Mouse (Mus musculus): ENCODE data around the gene Eif4b.

Gene Eif4b

DNA sequence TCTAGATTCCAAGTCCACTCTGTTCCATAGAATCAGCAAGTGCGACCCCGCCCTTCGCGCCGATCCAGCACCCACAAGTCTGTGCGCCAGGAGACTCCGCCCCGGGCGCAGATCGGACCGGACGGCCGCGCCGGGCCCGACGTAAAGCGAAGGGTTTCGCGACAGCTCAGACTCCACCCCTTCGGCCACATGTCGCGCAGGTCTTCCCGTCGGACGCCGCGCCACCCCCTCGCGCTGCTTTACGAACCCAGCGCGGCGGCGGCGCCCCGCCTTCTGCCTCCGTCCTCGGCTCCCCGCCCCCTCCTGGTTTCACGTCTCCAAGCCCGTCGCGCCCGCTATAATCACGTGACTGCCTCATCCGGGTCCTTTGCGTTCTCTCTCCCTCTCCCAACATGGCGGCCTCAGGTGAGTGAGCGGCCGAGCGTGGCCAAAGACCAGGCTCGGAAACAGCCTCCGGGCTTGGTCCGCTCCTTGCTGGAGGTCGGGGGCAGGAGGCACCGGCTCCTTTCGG is at the start of gene Eif4b:
TSS of gene Eif4b (plus strand) at position 215 of the 511 bp plus-strand sequence.
- DNase-seq (ENCODE audit: low read depth, low spot score), result peak; percentile 100

DNA sequence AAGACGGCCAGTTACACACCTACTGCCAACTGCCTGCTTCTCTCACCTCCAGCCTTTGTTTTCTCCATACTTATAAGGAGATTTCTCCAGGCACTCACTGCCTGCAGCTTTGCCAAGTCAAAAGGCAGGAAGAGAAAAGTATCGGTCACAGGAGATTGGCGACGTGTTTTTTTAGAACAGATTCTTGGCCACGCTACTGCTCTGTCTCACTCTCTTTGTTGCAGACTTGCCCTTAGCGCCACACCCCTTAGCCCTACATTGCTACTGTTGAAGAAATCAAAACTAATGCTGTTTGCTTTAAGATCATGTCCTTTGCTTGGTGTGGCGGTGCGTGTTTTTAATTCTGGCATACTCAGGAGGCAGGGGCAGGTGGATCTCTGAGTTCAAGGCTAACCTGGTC is 49.7 kb upstream of the Eif4b start:
- DNase-seq (ENCODE audit: low read depth, low spot score), result no peak

DNA sequence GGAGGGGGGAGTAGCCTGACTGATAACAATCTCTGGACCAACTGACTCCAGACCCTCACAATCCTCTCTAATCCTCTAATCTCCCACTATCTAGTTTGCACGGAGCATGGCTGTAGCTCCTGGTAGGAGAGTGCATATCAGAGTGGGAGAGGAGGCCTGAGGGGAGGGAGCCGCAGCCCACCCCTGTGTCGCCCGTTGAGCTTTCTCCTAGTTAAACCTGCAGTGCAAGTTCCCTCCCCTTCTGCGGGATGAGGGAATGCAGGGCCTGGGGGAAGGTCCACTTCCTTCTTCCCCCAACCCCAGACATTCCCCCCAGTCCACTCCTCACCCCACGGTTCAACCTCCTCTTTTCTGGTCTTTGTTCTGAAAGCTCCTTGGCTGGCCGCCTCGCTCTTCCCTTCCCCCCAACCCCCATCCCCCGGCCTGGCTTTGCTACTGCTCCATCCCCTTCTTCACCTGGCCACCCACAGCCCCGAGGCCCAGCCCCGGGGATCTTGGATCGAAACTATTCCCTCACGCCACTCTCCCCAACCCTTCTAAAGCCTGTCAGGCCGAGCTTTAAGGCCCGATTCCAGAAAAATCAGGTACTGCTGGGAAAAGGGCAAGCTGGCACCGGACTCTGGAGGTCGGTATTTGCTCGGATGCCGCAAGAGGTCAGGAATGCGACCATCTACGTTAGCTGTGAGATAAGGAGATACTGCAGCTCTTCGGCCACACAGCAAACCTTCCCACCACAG is 48.3 kb upstream of the Eif4b start:
- DNase-seq (ENCODE audit: low read depth, low spot score), result no peak

DNA sequence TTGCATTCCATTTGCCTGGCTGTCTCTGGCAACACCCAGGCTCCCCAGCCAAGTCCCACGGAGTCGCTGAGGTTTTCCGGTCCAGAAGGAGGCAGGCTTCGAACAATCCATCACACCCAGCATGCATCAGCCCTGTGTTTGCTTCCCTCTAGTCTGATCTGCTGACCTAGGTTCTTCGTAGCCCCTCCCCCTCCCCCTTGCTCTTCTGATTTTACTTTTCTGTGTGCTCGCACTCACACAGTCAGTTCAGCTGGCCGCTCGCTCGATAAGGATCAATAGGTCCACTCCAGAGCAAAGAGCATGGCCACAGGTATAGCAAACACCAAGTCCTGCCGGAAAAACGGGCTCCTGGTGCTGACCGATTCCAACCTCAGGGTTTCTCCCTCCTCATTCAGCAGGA is 47.1 kb upstream of the Eif4b start:
- no peak for DNase-seq (ENCODE audit: low read depth, low spot score)

DNA sequence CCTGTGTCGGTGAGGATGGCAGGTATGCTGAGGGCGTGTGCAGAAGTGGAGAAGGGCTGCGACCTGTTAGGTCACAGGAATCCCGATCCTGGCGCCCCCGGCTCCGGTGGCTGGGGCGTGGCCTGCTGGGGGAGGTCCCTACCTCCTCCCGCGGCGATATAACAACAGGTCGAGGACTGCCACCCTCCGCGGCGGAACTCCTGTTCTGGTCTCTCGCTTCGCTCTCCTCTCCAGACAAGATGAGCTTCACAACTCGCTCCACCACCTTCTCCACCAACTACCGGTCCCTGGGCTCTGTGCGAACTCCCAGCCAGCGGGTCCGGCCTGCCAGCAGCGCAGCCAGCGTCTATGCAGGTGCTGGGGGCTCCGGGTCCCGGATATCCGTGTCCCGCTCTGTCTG is 45.5 kb upstream of the Eif4b start, which contains the start of gene Krt18:
TSS of gene Krt18 (plus strand) at position 141 of the 400 bp plus-strand sequence.
- no peak for DNase-seq (ENCODE audit: low read depth, low spot score)

DNA sequence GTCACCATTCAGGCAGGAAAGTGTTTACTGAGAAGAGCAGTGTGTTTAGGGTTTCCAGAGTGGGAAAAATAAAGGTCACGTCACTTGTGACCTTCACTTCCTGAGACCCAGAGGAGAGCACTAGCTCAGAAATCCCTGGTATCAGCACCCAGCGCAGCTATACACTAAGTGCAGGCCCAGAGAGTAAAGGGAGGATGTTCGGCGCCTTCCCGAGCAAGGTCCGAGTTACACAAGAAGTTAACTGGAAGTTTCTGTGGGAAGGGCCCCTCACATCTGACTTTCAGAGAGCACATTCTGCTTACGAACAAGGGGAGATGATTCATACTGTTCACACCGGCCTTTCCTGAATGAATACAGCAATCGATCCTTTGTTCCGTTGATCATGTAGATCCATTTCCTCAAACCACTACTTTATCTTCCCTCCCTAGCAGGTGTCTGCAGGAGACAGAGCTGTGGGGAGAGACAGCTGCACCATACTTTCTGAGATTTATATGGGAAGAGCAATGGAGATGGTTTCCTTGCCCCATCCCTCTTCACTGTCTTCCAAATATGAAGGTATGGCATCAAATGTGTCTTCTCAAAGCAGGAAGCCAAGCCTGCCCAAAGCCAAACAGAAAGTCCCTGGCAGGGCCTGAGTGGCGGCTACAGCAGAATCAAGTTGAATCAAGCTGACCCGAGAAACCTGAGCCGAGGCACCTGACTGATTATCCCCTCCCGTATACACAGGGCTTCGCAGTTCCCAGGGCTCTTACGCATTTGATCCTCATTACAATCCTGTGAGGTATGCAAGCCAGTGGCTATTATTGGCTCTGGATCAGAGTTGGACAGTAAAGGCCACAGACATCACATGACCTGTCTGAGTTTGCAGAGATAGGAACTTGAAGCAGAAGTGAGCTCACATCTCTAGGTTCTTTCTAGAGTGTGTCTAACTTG is 39.2 kb upstream of the Eif4b start:
- DNase-seq (ENCODE audit: low read depth, low spot score), result no peak

DNA sequence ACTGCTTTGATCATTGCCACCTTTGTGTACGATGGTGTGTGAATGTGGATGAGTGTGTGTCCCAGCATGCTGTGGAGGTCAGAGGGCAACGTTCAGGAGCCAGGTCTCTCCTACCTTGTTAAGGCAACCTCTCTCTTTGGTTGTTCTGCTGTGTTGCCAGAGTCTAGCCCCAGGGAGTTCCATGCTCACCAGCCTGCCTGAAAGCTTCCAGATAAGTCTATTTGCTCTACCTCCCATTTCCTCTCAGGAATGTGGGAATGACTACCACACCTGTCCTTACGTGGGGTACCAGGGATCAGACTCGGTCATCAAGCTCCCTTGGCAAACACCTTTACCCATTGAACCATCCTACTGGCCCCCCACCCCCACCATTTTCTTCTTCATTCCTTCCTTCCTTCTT is 33.3 kb upstream of the Eif4b start:
- DNase-seq (ENCODE audit: low read depth, low spot score), result no peak

DNA sequence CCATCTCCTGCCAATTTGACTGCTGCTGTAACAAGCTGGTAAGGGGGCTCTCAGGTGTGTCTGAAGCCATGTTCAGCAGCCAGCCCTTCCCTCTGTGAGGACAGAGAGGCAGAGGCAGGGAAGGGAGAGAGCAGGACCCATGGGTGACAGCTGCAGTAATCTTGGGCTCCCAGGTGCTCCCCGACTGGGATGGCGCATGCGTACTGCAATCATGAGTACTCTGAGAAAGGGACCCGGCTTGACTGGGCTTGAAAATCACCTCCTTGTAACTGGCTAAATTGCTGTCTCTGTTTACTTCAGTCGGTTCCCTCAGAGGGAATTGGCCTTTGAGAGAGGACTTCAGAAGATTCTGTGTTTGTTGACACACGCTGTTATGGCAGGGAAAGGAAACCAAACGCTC is 31.6 kb upstream of the Eif4b start:
- DNase-seq (ENCODE audit: low read depth, low spot score), result no peak

DNA sequence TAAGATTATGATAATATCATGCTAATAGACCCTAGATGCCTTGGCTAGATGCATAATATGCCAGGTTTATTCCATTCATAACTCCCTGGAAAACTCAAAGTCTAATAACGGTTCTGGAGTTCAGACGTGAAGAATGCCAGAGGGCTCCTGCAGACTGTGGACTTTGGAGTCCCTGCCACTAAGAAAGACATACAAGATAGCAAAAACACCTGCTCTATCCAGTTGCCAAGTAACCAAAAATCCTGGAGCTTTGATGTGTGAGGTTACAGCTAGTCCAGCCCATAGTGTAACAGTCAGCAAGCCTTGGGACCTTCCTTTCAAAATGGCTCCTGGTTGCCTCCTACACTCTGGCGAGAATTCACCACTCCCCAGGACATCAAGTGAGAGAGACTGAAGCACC is 28.8 kb upstream of the Eif4b start:
- no peak for DNase-seq (ENCODE audit: low read depth, low spot score)

DNA sequence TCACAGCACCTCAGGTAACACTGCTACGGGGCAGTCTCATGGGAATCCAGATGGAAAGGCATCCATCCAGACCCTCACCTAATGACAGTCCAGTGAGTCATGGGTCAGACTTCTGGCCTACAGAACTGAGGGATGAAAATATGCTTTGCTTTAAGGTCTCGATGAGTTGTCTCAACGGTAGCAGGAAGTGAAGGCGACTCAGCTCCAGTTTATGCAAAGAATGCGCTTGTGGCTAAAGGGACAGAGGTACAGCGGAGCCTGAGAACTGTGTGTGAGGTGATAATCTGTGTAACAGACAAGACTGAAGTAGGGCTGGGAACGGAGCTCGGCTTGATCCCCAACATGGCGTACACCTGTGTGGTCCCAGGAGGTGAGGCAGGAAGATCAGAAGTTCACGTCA is 27.9 kb upstream of the Eif4b start:
- no peak for DNase-seq (ENCODE audit: low read depth, low spot score)

DNA sequence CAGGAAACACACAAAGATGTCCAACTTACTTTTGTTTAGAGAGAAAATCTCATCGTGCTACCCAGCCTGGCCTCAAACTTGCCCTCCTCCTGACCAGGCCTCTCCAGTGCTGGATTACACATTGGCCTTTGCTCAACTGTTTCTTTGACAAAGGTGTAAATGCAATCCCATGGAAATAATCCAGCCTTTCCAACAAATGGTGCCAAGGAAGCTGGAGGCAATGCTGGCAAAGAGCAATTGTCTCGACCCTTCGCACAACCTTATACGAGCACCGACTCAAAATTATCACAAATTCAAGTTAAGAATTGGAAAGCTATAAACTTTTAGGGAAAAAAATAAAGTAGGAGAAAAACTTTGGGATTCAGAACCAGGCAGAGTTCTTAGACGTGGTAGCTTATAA is 25.6 kb upstream of the Eif4b start:
- no peak for DNase-seq (ENCODE audit: low read depth, low spot score)

DNA sequence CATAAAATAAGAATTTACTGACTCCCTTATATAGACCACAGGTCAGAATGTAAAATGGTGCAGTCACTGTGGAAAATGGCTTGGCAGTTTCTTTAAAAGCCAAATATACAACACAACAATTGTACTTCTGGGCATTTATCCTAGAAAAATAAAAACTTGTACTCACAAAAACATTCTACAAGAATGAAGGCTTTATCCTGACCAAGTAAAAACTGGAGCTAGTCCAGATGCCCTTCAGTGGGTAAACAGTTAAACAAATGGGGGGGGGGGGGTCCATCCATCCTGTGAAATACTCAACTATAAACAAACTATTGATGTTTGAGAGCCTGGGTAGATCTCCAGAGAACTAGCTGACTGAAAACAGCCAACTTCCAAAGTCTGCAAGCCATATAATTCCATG is 23.7 kb upstream of the Eif4b start:
- DNase-seq (ENCODE audit: low read depth, low spot score), result no peak

DNA sequence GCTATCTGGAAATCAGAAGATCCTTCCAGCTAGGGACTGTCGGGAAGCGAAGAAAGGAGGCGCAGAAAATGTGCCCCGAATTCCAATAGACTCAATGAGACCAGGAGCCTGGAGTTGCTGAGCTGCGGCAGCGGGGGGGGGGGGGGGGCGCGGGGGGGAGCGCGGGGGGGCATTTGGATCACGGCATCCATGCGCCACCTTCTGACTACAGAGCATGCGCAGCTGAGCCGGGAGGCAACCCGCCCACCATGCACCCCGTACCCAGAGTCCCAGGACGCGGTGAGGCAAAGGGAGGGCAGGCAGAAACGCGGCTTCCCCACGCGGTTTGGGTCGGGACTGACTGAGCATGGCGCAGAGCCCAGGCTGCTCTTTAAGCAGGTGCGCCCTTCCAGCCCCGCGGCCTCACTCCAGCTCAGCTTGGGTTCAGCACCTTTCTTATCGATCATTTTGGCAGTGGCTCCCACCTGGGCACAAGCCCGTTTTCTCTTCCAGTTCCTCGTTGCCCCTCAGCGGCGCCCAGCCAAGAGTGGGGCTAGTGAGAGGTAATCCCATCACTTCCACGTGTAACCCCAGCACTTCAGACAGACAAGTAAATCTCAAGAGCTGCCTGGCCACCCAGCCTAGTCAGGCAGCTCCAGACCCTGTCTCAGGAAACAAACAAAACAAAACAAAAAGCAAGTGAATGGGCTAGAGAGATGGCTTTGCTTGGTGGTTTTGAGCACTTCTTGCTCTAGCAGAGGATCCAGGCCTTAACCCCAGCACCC is 21.5 kb upstream of the Eif4b start:
- peak; percentile 78 for DNase-seq (ENCODE audit: low read depth, low spot score)

DNA sequence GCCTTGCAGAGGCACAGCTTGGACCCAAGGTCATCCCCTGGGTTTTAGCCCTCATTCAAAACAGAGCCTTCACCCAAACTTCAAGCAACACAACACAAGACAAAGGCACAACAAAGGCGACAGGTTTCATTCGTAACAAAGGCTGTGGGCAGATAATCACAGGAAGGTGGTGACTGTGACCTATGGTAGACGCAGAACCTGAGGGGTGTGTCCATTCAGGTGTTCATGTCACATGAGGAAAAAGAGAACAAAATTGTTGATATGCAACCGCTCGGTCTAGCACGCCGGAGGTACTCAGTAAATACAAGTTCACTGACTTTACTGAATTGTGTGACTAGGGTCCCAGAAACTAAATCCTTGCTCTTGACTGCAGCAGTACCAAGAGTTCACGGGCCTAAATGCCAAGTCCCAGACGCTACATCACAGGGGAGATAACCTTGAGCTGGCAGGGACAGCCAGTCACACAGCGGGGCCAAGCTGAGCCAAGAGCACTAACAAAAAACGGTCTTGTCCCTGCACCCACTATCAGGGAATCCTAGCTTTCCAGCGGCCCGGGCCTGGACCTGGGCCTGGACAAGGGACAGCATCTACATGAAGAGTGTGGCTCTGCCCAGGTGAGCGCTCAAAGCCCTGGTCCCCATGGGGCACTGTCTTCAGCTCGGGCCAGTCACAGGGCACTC is 16.9 kb upstream of the Eif4b start:
- no peak for DNase-seq (ENCODE audit: low read depth, low spot score)

DNA sequence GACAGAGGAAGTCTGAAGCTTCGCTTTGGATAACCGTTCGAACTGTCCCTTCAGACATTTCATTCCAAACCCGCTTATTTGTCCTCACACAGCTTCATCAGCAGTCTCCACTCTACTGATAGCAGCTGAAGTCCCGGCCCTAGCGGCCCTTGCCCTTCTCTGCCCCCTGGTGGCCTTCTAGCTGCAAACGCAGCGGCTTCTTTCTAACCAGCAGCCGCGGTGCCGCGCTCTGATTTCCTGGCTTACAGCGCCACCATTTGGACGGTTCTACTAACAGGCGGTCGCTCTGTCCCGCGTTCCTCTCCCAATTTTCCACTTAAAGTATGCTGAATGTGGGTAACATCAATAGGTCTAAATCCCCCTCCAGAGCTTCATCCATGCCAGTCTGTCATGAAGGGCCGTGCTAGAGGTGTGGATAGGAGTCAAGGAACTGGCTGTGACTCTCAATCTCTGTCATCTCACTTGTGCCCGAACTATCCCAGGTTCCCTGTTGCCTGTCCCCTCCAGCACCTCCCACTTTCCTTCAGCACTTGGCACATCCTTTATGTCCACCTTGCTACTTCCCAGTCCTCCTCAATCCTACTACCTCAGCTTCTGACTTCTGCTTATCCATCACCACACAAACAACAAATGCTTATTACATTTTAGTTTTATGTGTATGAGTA is 7.8 kb upstream of the Eif4b start:
- DNase-seq (ENCODE audit: low read depth, low spot score), result peak; percentile 94

DNA sequence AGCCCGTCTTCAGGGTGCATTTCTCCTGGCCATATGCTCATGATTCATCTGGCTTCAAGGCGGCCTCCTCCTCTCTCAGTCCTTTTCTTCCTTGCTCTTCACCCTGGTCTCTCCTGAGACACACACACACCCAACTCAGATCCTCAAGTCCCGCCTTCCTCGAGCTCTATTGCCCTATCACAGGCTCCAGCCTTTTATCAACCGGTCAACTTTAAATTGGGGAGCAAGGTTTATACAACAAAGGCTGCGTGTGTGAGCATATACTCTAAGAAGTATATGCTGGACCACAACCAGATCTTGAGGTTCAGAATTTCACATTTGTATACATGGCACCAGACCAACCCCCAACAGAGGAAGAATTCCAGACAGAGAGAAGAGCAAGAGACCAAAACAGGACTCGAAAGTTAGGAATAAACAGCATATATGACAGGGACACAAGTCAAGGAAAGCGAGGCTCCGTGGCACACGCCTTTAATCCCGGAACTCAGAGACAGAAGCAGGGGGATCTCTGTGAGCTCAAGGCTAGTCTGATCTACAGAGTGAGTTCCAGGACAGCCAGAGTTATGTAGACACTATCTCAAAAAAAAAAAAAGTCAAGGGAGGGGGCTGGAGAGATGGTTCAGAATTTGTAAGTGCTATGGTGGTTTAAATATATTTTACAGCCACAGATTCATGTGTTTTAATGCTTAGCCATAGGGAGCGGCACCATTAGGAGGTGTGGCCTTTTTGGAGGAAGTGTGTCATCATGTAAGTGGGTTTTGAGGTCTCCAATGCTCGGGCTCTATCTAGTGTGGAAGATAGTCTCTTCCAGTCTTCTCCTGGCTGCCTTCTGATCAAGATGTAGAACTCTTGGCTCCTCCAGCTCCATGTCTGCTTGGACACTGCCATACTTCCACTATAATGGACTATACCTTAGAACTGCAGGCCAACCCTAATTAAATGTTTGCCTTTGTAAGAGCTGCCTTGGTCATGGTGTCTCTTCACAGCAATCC is 2.8 kb upstream of the Eif4b start:
- DNase-seq (ENCODE audit: low read depth, low spot score), result no peak

DNA sequence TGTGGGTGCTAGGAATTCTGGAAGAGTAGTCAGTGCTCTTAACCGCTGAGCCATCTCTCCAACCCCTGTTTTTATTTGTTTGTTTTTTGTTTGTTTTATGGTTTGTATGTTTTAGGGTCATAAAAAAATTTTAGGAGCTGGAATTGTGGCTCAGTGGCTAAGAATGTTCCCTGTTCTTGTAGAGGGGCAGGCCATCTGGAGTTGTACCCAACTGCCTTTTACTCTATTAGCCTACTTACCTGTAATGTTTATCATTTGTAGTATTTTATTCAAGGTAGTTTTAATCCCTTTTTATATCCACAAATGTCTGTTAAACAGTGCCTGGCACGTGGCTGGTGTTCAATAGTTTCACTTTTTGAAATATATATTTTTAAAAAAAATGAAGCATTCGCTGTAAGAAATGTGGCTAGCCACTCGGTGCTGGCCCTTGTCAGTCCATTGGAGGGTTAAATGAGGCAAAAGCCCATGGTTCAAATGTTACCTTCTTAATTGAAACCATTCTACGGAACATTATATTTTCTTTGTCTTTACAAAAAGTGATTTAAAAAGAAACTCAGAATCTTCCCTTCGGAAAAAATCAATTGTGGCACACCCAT is 512 bp upstream of the Eif4b start:
- DNase-seq (ENCODE audit: low read depth, low spot score), result no peak

DNA sequence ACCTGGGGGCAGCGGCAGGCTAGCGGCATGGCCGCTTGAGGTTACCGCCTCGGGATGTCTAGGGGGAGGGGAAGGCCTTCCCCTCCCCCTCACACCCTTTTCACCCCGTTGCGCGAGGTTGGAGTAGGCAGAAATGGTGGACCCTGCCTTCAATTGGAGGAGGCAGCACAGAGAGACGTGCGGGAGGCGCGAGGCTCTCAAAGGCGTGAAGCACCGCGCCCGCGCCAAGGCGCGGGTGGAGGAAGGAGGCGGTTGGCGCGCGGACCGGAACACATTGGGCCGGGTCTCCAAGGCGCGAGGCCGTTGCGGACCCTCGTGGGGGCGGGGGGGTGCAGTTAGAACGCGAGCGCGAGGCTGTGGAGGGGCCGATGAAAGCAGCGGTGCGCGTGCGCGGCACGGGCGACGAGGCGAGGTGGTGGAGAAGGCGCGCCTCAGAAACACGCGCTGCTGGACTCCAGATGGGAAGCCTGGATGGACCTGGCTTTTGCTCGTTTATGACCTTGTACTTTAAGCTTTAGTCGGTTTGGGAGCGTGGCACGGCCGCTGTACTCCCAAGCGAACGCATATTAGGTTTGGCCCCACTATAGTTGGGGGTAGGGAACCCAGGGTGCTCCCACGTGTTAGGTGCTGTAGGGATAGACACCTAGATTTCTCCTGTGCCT is 628 bp downstream of the Eif4b start:
- peak; percentile 72 for DNase-seq (ENCODE audit: low read depth, low spot score)

All from mesoderm, embryonic 11.5 days (tissue).